Mouse (Mus musculus) MEL (cell line): ENCODE measurements around the gene Abcc5.

Source experiments
- CTCF ChIP-seq, 3 experiments: IDR thresholded peaks in 2 of 3; conservative IDR thresholded peaks in 1 of 3; 2 replicates each; pipeline ENCODE4 v1.5.1; 2011 to 2012; ENCODE audit warnings: low read length in 3 of 3, low read depth in 2 of 3, mild to moderate bottlenecking in 2 of 3, improper control_type of control experiment in 1 of 3, inconsistent platforms in 1 of 3, mixed read lengths in 1 of 3, moderate library complexity in 1 of 3; ENCODE audit not compliant: control insufficient read depth in 1 of 3, insufficient read depth in 1 of 3, poor library complexity in 1 of 3, severe bottlenecking in 1 of 3
- GATA1 ChIP-seq: IDR thresholded peaks from 2 replicates; pipeline ENCODE4 v1.6.1; 2011; ENCODE audit warnings: low read depth, low read length, improper control_type of control experiment
- KAT2A ChIP-seq: conservative IDR thresholded peaks from 2 replicates; pipeline ENCODE4 v1.6.1; 2012; ENCODE audit warnings: low read depth, low read length, improper control_type of control experiment, inconsistent platforms
- POLR2A ChIP-seq, 2 experiments: IDR thresholded peaks; 2 replicates each; pipeline ENCODE4 v1.6.1; 2011 to 2012; ENCODE audit warnings: low read length in 2 of 2, mild to moderate bottlenecking in 2 of 2, control low read depth in 1 of 2, improper control_type of control experiment in 1 of 2, low read depth in 1 of 2, moderate library complexity in 1 of 2; ENCODE audit not compliant: control insufficient read depth in 1 of 2, insufficient read depth in 1 of 2, poor library complexity in 1 of 2
- RAD21 ChIP-seq: IDR thresholded peaks from 2 replicates; pipeline ENCODE4 v1.6.1; 2011; ENCODE audit warnings: mild to moderate bottlenecking, low read depth, low read length, improper control_type of control experiment
- SMC3 ChIP-seq: IDR thresholded peaks from 2 replicates; pipeline ENCODE4 v1.6.1; 2011; ENCODE audit warnings: low read depth, low read length, improper control_type of control experiment
- USF2 ChIP-seq, 2 experiments: IDR thresholded peaks; 2 replicates each; pipeline ENCODE4 v1.6.1; 2011 to 2012; ENCODE audit warnings: improper control_type of control experiment in 2 of 2, low read length in 2 of 2, borderline replicate concordance in 1 of 2, inconsistent platforms in 1 of 2, low read depth in 1 of 2, mild to moderate bottlenecking in 1 of 2; ENCODE audit not compliant: insufficient read depth in 1 of 2
- ZNF384 ChIP-seq: IDR thresholded peaks from 2 replicates; pipeline ENCODE4 v1.6.1; 2012; ENCODE audit warnings: low read depth, mild to moderate bottlenecking, inconsistent platforms, low read length, improper control_type of control experiment

DNA sequence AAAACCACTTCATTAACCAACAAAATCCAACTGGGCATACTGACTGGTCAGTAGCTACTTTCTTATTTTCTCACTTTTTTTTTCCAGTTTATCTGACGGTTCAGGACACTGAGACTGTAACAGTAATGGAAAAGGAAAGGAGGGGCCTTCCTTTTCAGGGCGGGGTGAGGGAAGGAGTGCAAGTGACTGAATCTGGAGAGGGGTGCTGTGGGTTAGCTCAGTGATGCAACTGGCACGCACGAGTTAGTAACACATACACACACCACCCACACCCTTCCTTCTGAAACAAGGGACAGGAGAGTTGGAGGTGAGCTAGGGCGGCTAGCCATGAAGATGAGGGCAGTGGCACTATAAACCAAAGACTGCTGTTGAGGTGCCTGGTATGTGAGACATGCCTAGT lies 102.3 kb downstream of the Abcc5 start:
- no peak for TF ChIP-seq GATA1
- TF ChIP-seq POLR2A (IDR thresholded peaks at IDR 0.05; ENCODE audit: control insufficient read depth in 1 of 2, insufficient read depth in 1 of 2, low read depth in 1 of 2, low read length in 2 of 2, poor library complexity in 1 of 2): no peak
- no peak for TF ChIP-seq CTCF (IDR thresholded peaks at IDR 0.05 in 2 of 3, conservative IDR thresholded peaks at IDR 0.05 in 1 of 3; ENCODE audit: control insufficient read depth in 1 of 3, insufficient read depth in 1 of 3, low read depth in 2 of 3, low read length in 3 of 3, poor library complexity in 1 of 3, severe bottlenecking in 1 of 3)
- TF ChIP-seq ZNF384: no peak
- no peak for TF ChIP-seq KAT2A
- no peak for TF ChIP-seq USF2 (IDR thresholded peaks at IDR 0.05; ENCODE audit: borderline replicate concordance in 1 of 2, insufficient read depth in 1 of 2, low read depth in 1 of 2, low read length in 2 of 2)
- no peak for TF ChIP-seq SMC3
- no peak for TF ChIP-seq RAD21
